Mouse (Mus musculus) kidney, postnatal 25 days (tissue): ENCODE measurements around the gene Slc17a4.

Source experiments
- DNase-seq, 2 experiments: peaks; one replicate each; pipeline ENCODE4 v3.0.0; 2021; ENCODE audit warnings: mixed read lengths in 2 of 2

The Slc17a4 gene

DNA sequence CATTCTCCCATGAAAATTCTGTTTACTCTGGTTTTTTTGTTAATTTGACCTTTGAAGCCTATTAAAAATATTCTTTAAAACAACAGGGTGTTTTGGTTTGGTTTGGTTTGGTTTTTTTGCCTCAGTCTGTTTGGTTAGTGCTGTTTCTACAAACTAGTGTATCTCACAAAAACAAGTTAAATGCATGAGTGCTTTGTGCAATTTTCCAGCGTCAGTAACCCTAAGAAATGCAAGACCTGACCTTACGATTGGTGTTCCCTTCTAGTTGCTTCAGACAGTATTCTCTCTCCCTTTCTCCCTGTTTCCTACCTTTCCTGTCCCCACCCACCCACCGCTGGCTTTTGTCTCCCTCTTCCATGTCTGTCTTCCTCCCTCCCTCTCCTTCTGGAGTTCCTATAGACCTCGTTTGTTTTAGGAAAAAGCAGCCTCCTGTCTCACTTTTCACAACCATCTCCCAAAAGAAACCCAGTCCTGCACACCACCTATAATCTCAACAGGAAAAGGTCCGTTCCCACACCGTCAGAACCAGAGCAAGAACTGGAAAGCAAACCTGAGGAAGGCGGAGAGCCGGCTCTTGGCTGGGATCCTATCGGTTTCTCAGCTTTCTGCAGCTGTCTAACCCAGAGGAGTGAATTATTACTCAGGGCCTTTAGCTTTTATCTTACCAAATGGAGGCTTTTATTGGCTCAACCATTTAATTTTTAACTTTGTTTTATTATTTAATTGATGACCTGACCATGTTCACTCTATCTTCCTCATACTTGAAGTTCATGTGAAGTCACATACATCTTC lies at the start of gene Slc17a4:
Gene Slc17a4 (minus strand): TSS at position 634 of the 792 bp plus-strand sequence.
- peak; percentile 42 to 45 for DNase-seq

GRCm38 (mm10) chr13:23959776-23960175 lies 45.0 kb upstream of the Slc17a4 start:
- no peak for DNase-seq

GRCm38 (mm10) chr13:23950928-23951327 lies 36.1 kb upstream of the Slc17a4 start:
- DNase-seq, result peak; percentile 64 to 72

DNA sequence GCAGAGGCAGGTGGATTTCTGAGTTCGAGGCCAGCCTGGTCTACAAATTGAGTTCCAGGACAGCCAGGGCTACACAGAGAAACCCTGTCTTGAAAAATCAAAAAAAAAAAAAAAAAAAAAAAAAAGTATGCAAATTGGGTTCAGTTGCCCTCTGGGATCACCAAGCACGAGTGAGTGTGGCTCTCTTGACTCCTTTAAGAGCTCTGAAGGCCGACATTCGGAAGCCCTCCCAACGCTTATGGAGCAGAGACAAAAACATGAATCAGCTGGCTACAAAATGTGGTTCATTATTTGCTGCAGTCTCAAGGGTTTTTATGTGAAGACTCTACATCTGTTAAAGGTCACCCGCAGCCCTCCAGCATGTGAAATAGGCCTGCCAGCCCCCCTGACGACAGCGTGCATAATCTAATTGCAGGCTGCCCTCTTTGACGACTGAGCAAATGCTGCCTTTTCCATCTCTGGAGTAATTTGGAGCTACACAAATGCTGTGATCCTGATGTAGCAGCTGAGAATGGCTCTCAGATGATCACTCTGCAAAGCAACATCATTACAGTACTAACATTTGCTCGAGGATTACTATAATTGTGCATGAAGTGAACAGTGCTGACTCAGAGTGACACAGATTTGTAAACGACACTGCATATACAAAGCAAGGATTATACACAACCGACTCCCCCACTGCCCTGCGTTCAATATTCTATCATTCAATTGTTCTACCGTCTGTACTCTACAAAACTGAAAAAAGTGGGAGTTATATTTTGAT lies 34.9 kb upstream of the Slc17a4 start:
- no peak for DNase-seq

GRCm38 (mm10) chr13:23946254-23946653 lies 31.4 kb upstream of the Slc17a4 start:
- DNase-seq, result no peak

DNA sequence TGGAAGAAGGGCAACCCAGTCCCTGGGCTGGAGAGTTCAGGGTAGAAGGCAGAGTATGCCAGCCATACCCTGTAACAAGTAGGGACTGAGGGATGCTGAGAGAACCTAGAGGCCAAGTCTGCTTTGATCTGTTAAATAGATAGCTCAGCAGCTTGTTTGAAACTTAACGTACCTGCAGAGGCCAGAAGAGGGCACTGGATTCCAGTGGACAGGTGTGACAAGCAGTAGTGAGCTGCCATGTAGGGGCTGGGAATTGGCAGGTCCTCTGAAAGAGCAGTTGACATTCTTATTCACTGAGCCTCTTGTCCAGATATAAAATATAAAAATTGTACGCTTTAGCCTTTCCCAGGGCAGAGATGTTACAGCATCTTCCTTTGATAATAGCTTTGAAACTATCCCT lies 28.1 kb upstream of the Slc17a4 start:
- DNase-seq, result no peak

DNA sequence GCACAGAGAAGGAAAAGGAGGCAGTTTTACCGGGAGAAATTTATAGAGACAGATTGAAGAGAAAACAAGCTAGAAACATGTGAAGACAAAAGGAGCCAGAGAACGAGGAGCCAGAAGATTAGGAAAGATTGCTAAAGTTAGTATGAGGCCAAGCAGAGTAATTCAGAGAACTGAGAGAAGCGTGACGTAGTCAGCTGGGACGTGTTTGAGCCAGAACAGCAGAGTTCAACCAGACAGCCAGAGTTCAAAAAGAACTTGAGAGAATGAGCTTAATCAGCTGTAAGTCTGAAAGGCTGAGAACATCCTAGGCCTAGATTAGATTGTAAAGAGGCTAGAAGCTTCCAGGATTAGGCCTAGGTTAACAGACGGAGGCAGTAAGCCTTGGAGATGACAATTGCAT lies 25.5 kb upstream of the Slc17a4 start:
- no peak for DNase-seq

DNA sequence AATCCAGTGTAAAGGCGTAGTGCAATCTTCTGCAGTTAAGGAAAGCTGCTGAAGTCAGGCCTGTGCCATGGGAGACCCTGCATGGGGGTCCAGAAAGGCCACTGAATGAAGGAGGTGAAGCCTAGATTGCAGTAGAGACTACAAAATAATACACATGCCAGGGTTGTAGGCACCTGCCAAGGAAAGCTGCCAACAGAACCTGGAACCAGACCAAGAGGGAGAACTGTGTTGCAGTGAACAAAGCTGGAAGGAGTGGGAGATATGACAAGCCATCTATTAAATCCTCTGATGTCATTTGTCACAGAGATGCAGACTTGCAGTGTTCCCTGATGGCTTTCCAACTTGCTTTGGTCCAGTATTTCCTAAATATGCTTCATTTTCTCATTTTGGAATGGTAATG lies 23.9 kb upstream of the Slc17a4 start:
- DNase-seq, result peak; percentile 63 to 75

DNA sequence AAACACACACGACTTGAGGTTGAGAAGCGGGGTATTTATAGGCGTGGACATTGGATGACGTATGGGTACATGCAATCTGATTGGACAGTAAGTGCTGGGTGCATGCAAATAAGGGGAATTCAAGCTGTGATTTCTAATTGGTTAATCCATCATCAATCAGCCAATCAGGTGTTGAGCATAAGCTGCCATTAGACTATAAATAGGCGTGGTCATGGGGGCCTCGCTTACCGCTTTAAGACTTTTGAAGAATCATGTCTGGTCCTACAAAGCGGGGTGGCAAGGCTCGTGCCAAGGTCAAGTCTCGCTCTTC lies 19.4 kb upstream of the Slc17a4 start, which contains the start of gene Hist1h2aa:
Gene Hist1h2aa (plus strand): TSS at position 252 of the 310 bp plus-strand sequence.
- DNase-seq, result no peak

DNA sequence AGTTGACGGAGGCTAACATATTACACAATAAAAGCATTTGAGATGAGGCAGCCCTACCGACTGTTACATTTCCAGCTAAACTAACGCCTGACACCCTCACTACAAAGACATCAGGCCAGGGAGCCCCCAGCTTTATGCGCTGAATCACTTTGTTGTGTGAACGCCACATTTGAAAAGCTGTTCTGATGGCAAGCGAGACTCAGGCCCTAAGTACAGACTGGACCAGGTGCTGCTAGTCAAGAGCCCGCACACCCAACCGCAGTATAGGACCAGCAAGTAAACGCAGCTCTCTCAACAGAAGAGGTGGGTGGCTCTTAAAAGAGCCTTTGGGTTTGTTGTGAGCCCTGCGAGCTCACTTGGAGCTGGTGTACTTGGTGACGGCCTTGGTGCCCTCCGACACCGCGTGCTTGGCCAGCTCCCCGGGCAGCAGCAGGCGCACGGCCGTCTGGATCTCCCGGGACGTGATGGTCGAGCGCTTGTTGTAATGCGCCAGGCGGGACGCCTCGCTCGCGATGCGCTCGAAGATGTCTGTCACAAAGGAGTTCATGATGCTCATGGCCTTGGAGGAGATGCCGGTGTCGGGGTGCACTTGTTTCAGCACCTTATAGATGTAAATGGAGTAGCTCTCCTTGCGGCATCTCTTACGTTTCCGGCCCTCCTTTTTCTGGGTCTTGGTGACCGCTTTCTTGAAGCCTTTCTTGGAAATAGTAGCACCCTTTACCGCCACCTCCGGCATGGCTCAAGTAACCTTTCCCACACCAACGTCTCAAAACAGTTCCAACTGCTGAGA lies 18.8 kb upstream of the Slc17a4 start, which contains the start of gene Hist1h2ba:
Gene Hist1h2ba (minus strand): TSS at position 736 of the 790 bp plus-strand sequence.
- DNase-seq, result no peak

DNA sequence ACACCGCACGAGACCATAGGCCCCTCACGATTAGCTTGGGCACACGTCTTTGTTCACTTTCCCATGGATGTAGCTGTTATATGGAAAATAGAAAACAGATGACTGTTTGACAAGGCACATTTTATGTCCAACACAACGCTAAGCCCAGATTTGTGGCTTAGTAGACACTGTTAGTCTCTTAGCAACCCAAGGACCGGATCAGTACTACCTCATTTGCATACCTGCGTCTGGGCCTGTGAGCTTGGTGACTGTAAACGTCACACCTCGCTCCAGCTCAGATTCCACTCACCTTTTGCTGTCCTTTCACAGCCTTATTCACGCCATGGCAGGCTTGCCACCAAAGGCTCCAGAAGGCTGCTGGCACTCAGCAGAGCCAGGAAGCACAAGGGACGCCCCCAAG lies 16.1 kb upstream of the Slc17a4 start:
- DNase-seq, result no peak

GRCm38 (mm10) chr13:23930461-23930860 lies 15.7 kb upstream of the Slc17a4 start:
- no peak for DNase-seq

GRCm38 (mm10) chr13:23928637-23929036 lies 13.8 kb upstream of the Slc17a4 start:
- no peak for DNase-seq

- no peak for DNase-seq
Observed at GRCm38 (mm10) chr13:23925792-23926191, 11.0 kb upstream of the Slc17a4 start.

GRCm38 (mm10) chr13:23917674-23918073 lies 2.9 kb upstream of the Slc17a4 start:
- DNase-seq, result no peak

DNA sequence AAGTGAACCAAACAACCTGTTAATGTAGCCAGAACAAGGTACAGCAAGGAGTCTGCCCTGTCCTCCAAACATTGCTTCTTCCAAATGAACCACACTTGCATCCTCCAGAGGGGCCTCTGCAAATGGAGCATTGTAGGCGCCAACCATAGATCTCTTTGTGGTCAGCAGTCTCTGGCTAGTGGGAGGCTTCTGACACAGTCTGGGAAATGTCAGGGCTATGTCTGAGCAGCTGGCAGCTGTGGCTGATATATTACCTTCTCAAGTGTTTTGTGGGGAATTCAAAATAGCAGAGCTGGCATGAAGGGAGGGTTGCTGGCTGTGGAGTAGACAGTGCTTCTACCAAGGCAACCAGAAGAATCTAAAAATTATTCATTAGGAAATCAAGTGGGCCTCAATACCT lies 1.3 kb upstream of the Slc17a4 start:
- no peak for DNase-seq

DNA sequence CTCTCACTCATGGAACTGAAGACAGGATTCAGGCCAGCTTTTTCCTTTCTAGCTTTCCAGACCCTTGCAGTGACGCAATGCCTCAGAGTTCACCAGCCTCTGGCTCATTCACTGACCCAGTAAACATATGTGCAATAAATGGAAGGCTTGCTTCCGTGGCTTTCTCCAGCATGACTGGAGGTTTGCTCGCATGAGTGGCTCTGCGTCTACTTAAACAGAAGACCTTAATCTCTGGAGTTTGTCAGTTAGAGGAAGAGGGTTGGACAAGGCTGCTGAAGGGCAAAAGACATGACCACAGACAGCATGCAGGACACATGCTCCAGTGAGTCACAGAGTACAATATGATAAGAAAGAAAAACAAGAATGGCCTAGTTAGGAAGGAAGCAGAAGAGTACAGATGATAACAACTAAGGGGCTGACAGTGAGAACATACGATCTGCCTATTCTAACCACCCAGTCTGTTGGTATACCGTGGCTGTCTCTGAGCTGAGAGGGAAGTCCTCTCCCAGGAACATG lies 960 bp downstream of the Slc17a4 start:
- peak; percentile 28 to 45 for DNase-seq

- DNase-seq, result no peak
Observed at GRCm38 (mm10) chr13:23911335-23911734, 3.5 kb downstream of the Slc17a4 start.

DNA sequence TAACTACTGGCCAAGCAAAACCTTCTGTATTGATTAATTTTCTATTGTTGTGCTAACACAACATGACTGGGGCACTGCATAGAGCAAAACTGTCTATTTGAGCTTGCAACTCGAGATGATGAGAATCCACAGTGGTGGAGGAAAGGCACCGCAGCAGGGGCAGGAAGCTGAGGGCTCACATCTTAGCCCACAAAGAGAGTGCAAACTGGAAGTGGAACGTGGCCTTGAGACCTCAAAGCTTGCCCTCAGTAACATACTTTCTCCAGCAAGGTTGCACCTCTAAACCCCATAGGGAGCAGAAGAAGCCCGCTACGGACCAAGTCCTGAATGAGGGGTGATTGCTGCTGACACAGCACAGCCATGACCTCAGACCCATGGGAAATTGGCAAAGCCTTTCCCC lies 4.7 kb downstream of the Slc17a4 start:
- no peak for DNase-seq

DNA sequence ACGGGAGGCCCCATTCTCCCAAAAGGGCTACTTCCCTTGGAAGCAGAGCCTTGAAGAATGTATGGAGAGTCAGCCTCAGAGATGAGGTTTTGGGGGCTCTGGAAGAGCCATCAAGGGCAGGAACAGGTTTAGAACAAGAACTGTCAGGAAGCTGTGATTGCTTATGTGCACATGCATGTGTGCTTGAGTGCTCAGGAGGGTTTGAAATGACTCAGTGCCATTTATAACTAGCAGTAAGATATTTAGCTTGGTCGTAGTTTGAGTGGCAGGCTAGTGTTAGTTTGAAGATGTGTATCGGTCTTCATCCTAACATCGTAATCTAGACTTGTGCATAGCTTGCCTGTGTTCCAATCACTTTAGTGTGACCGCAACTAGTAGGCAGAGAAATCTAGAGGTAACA lies 7.9 kb downstream of the Slc17a4 start:
- no peak for DNase-seq

DNA sequence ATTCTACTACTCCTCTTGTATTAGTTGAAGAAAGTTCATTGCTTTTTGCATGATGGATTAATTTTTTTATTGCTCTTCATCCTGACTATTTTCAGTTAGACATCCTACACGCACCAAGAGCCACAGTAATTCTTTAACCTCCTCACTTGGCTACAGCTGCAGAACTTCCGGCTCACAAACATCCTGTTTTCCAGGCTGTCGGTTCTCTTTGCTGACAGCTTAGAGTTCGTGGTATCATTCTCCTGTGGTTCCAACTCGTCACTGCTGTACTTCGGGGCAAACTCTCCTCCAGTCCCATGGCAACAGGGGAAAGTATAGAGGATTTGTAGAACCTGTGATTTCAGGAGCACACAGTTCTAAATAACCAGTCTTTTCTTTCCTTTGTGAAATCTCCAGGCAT lies 16.6 kb downstream of the Slc17a4 start:
- DNase-seq, result peak; percentile 10 to 50

GRCm38 (mm10) chr13:23893269-23893593 lies 21.6 kb downstream of the Slc17a4 start:
- no peak for DNase-seq

DNA sequence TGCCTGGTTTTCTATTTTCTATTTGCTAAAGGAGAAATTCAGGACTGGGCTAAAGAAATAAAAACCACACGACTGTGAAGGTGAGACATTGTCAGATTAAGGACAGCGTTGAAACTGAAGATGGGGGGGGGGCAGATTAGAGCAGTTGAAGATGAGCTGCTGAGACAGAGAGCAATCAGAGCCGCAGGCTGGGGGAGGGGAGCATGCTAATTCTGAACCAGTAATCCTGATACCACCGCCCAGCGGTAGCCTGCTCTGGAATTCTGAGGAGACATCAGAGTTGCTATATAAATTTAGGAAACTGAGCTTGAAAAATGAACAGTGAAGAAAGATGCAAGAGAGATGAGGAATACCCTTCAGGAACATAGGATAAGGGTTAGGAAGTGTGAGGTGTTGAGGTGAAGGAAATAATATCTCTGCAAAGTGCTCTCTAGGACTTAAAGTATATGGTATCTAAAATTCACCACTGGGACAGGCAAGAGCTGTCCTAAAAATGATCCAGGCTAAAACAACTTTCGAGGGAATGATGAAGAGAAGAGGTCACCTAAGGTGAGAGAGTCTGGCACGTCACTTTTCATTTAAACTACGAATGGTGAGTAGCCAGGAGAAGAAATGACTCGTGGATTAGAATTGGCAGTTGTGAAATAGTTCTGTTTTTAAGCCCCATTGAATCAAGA lies 22.1 kb downstream of the Slc17a4 start:
- DNase-seq, result no peak
